Mouse (Mus musculus): ENCODE measurements around the gene Sarnp. TPM values are rescaled to one million over a fixed set of nuclear protein-coding genes. Genes with fewer than 3 reads are reported as not detected.

Sarnp gene
- polyA plus RNA-seq, 1 experiment from 2014 or later, result 227 TPM

- peaks cover 35% of the 10 kb centered on the region for H3K36me3 ChIP-seq
- WGBS, result 96% methylated on average over 1 of the region's 1 CpGs
- no peak overlapping the region for H3K4me2 ChIP-seq (replicated peaks)
- no peak for ATAC-seq (ENCODE audit: insufficient number of reproducible peaks, insufficient read depth, low FRiP score, low TSS enrichment)
- no peaks in the 10 kb centered on the region for H3K4me1 ChIP-seq
- H3K27ac ChIP-seq, result no peak overlapping the region
- H3K9me3 ChIP-seq, result no peaks in the 10 kb centered on the region
- no peak overlapping the region for H3K9ac ChIP-seq
- no peaks in the 10 kb centered on the region for H3K27me3 ChIP-seq
- H3K4me3 ChIP-seq, result no peak overlapping the region
These were observed 49.4 kb downstream of the Sarnp start for GRCm38 (mm10) chr10:128866518-128866917.

- peaks cover 52% of the 10 kb centered on the region for H3K36me3 ChIP-seq
- 85% methylated on average over 3 of the region's 3 CpGs for WGBS
These were observed 53.2 kb downstream of the Sarnp start for GRCm38 (mm10) chr10:128870341-128870740.

GRCm38 (mm10) chr10:128878291-128878690, 61.2 kb downstream of the Sarnp start:
- Histone ChIP-seq H3K4me1 (no peaks in the 10 kb centered on the region), H3K4me3 (no peak overlapping the region), H3K4me2 (replicated peaks) (no peak overlapping the region), H3K9ac (no peak overlapping the region), H3K9me3 (no peaks in the 10 kb centered on the region), H3K27ac (no peak overlapping the region; the same call in 1 of the 2 replicates), H3K36me3 (peaks cover 49% of the 10 kb centered on the region), H3K27me3 (no peaks in the 10 kb centered on the region)
- ATAC-seq (ENCODE audit: insufficient number of reproducible peaks, insufficient read depth, low FRiP score, low TSS enrichment), result no peak

More at GRCm38 (mm10) chr10:128870341-128870740, 53.2 kb downstream of the Sarnp start:
- no peak for ATAC-seq (ENCODE audit: insufficient number of reproducible peaks, insufficient read depth, low FRiP score, low TSS enrichment)
- H3K27ac ChIP-seq, result no peak overlapping the region
- no peak overlapping the region for H3K9ac ChIP-seq
- H3K9me3 ChIP-seq, result no peaks in the 10 kb centered on the region
- no peaks in the 10 kb centered on the region for H3K4me1 ChIP-seq
- no peak overlapping the region for H3K4me2 ChIP-seq (replicated peaks)
- H3K4me3 ChIP-seq, result no peak overlapping the region
- H3K27me3 ChIP-seq, result no peaks in the 10 kb centered on the region

DNA sequence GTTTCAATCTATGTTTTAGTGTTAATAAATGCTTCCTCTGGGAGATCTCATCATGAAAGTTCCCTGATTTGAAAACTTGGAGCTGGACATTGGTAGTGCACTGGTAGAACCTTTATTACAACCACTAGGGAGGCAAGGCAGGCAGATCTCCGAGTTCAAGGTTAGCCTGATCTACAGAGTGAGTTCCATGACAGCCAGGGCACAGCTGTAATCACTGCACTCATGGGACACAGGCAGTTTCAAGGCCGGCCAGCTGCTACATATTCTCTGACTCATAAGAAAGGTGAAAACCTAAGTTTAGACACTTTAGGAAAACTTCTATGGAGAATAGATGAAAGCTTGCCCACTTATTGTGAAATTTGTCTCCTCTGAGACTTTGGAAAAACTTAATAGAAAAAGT, 61.7 kb downstream of the Sarnp start:
- Histone ChIP-seq H3K4me2 (replicated peaks) (no peak overlapping the region), H3K9ac (no peak overlapping the region), H3K9me3 (no peaks in the 10 kb centered on the region), H3K36me3 (peaks cover 49% of the 10 kb centered on the region), H3K27me3 (no peaks in the 10 kb centered on the region), H3K4me1 (no peaks in the 10 kb centered on the region), H3K4me3 (no peak overlapping the region), H3K27ac (no peak overlapping the region)
- ATAC-seq (ENCODE audit: insufficient number of reproducible peaks, insufficient read depth, low FRiP score, low TSS enrichment), result no peak
- WGBS, result 73% methylated on average over 2 of the region's 2 CpGs

GRCm38 (mm10) chr10:128882067-128882466, 64.9 kb downstream of the Sarnp start:
- Histone ChIP-seq H3K4me3 (no peak overlapping the region), H3K36me3 (peaks cover 52% of the 10 kb centered on the region), H3K27ac (no peak overlapping the region), H3K9me3 (no peaks in the 10 kb centered on the region), H3K4me1 (no peaks in the 10 kb centered on the region), H3K27me3 (no peaks in the 10 kb centered on the region), H3K9ac (no peak overlapping the region), H3K4me2 (replicated peaks) (no peak overlapping the region)
- WGBS, result 91% methylated on average over 5 of the region's 5 CpGs
- ATAC-seq (ENCODE audit: insufficient number of reproducible peaks, insufficient read depth, low FRiP score, low TSS enrichment), result no peak

GRCm38 (mm10) chr10:128888941-128889827, 72.1 kb downstream of the Sarnp start:
- H3K9me3 ChIP-seq, result no peaks in the 10 kb centered on the region
- H3K27ac ChIP-seq, result peak overlapping the region; percentile 96
- H3K36me3 ChIP-seq, result peaks cover 28% of the 10 kb centered on the region
- peak overlapping the region; percentile 79 for H3K9ac ChIP-seq
- no peaks in the 10 kb centered on the region for H3K27me3 ChIP-seq
- H3K4me2 ChIP-seq (replicated peaks), result peak overlapping the region; percentile 89
- H3K4me1 ChIP-seq, result peaks cover 34% of the 10 kb centered on the region
- ATAC-seq (ENCODE audit: insufficient number of reproducible peaks, insufficient read depth, low FRiP score, low TSS enrichment), result peak; percentile 73
- WGBS, result 2% methylated on average over 6 of the region's 7 CpGs
- peak overlapping the region; percentile 81 for H3K4me3 ChIP-seq

DNA sequence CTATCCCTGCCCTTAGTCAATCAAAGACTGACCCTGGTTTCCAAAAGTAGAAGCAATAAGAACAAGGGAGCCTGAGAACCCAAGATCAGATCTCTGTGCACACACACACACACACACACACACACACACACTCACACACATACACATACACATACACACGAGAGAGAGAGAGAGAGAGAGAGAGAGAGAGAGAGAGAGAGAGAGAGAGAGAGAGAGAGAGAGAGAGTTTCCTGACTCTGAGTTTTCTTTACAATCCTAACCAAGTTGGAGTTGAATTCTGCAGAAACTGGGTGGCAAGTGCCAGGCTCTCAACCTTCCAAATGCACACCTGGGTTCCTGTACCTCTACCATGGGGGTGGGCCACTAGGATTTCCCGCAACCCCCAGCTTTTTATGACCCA, 72.7 kb downstream of the Sarnp start:
- H3K4me1 ChIP-seq, result peaks cover 34% of the 10 kb centered on the region
- peak overlapping the region; percentile 96 for H3K27ac ChIP-seq
- WGBS, result 16% methylated on average over 1 of the region's 2 CpGs

GRCm38 (mm10) chr10:128890383-128891295, 73.5 kb downstream of the Sarnp start:
- Histone ChIP-seq H3K4me1 (peaks cover 34% of the 10 kb centered on the region), H3K4me3 (peak overlapping the region; percentile 81)
- peak; percentile 16; the same call in 1 of the 2 replicates for ATAC-seq (ENCODE audit: insufficient number of reproducible peaks, insufficient read depth, low FRiP score, low TSS enrichment)

More for the DNA sequence above, 72.7 kb downstream of the Sarnp start:
- Histone ChIP-seq H3K4me3 (peak overlapping the region; percentile 81), H3K9ac (peak overlapping the region; percentile 79), H3K27me3 (no peaks in the 10 kb centered on the region), H3K9me3 (no peaks in the 10 kb centered on the region), H3K4me2 (replicated peaks) (peak overlapping the region; percentile 89), H3K36me3 (peaks cover 28% of the 10 kb centered on the region)
- ATAC-seq (ENCODE audit: insufficient number of reproducible peaks, insufficient read depth, low FRiP score, low TSS enrichment), result no peak

GRCm38 (mm10) chr10:128891296-128892094, 74.4 kb downstream of the Sarnp start, which contains the start of gene Gdf11:
Gene Gdf11 (minus strand): TSS chr10:128891718.
- Histone ChIP-seq H3K27me3 (peaks cover 7% of the 10 kb centered on the region), H3K9ac (peak within 1 kb of the TSS; percentile 79), H3K36me3 (peaks cover 14% of the 10 kb centered on the region), H3K27ac (peak within 1 kb of the TSS; percentile 96), H3K4me1 (peaks cover 36% of the 10 kb centered on the region), H3K4me2 (replicated peaks) (peak within 1 kb of the TSS; percentile 89), H3K9me3 (no peaks in the 10 kb centered on the region), H3K4me3 (peak within 1 kb of the TSS; percentile 81)
- WGBS, result under 1% methylated on average over 65 of the region's 89 CpGs
- peak; percentile 76 for ATAC-seq (ENCODE audit: insufficient number of reproducible peaks, insufficient read depth, low FRiP score, low TSS enrichment)

More at GRCm38 (mm10) chr10:128890383-128891295, 73.5 kb downstream of the Sarnp start:
- H3K27me3 ChIP-seq, result no peaks in the 10 kb centered on the region
- no peaks in the 10 kb centered on the region for H3K9me3 ChIP-seq
- H3K4me2 ChIP-seq (replicated peaks), result peak overlapping the region; percentile 89
- H3K27ac ChIP-seq, result peak overlapping the region; percentile 96
- peak overlapping the region; percentile 79 for H3K9ac ChIP-seq
- peaks cover 20% of the 10 kb centered on the region for H3K36me3 ChIP-seq
- WGBS, result under 1% methylated on average over 40 of the region's 40 CpGs

GRCm38 (mm10) chr10:128892246-128892645, 75.1 kb downstream of the Sarnp start:
- peaks cover 42% of the 10 kb centered on the region for H3K4me1 ChIP-seq
- H3K9ac ChIP-seq, result peak overlapping the region; percentile 79
- peak overlapping the region; percentile 96 for H3K27ac ChIP-seq
- no peaks in the 10 kb centered on the region for H3K9me3 ChIP-seq
- peaks cover 6% of the 10 kb centered on the region for H3K36me3 ChIP-seq
- peak overlapping the region; percentile 89 for H3K4me2 ChIP-seq (replicated peaks)
- peaks cover 12% of the 10 kb centered on the region for H3K27me3 ChIP-seq
- H3K4me3 ChIP-seq, result peak overlapping the region; percentile 81
- WGBS, result under 1% methylated on average over 9 of the region's 9 CpGs
- no peak for ATAC-seq (ENCODE audit: insufficient number of reproducible peaks, insufficient read depth, low FRiP score, low TSS enrichment)

DNA sequence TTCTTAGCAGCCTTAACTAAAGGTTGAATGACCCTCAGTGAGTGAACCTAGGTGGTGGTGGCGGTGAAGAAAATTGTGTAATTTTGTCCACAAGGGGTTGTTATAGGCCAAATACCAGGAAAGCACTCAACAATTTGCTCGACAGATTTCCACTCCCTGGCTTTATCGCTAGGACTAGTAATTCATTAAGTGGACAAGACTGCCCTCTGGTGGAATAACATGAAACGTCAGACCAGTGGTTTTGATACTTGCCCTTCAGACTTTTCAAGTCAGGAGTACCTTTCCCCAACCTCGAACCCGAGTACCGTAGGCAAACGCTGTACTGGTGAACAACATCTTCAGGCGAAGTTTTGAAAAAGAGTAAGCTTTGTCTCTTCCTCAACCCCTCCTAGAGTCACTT, 78.3 kb downstream of the Sarnp start:
- Histone ChIP-seq H3K27me3 (peaks cover 12% of the 10 kb centered on the region), H3K36me3 (no peaks in the 10 kb centered on the region), H3K4me1 (peaks cover 18% of the 10 kb centered on the region), H3K4me2 (replicated peaks) (0 out of 2 replicates have a peak overlapping the region, but pooled peaks have one; percentile 14), H3K27ac (no peak overlapping the region), H3K9me3 (no peaks in the 10 kb centered on the region), H3K4me3 (0 out of 2 replicates have a peak overlapping the region, but pooled peaks have one; percentile 6), H3K9ac (no peak overlapping the region; the same call in 1 of the 2 replicates)
- under 1% methylated on average over 9 of the region's 9 CpGs for WGBS
- ATAC-seq (ENCODE audit: insufficient number of reproducible peaks, insufficient read depth, low FRiP score, low TSS enrichment), result no peak
